12 mouse cellular contexts compared by ENCODE assay signal in genomic region chr1:87170458-87170857, GRCm38 (mm10). TPM values are rescaled to one million over a fixed set of nuclear protein-coding genes. Genes with fewer than 3 reads are reported as not detected.
DNase-seq lines count a peak whose midpoint lies in the region; ATAC-seq and TF ChIP-seq lines count a peak whose summit lies in the region.
"Had no signal": no experiment of that assay in that cellular context is flagged by ENCODE, and none has a peak within 500 bp of the region (broad histone marks: within the 10 kb centered on the region; RNA-seq: fewer than 3 reads in every experiment).

No protein-coding gene starts in this region.

- ATAC-seq in forebrain, embryonic 14.5 days, result no peak
- ATAC-seq in lung, embryonic 14.5 days (ENCODE audit: insufficient read depth), result no peak
- ATAC-seq in stomach, postnatal 0 days (ENCODE audit: low FRiP score, low TSS enrichment), result 0 out of 2 replicates have a peak, but pooled peaks have one; percentile 14

- no peak for TF ChIP-seq CTCF in lung, embryonic 14.5 days (IDR thresholded peaks at IDR 0.05; ENCODE audit: low read depth)
- TF ChIP-seq CTCF in stomach, postnatal 0 days (IDR thresholded peaks at IDR 0.05; ENCODE audit: low read depth), result no peak

- peak overlapping the region; percentile 26 for H3K4me3 ChIP-seq in forebrain, embryonic 10.5 days
- no peak overlapping the region for H3K4me3 ChIP-seq in forebrain, embryonic 14.5 days (ENCODE audit: low read depth, low read length)
- H3K4me3 ChIP-seq in lung, embryonic 14.5 days (ENCODE audit: low read depth, low read length), result no peak overlapping the region
- peak overlapping the region; percentile 28 for H3K4me3 ChIP-seq in midbrain, embryonic 10.5 days
- H3K4me3 ChIP-seq in stomach, postnatal 0 days (ENCODE audit: low read depth, low read length), result no peak overlapping the region
- H3K4me3 ChIP-seq: liver, embryonic 13.5 days; megakaryocyte, embryonic 14.5 days had no signal

- peaks cover 98% of the 10 kb centered on the region for H3K27me3 ChIP-seq in forebrain, embryonic 10.5 days (ENCODE audit: poor library complexity, severe bottlenecking)
- no peaks in the 10 kb centered on the region for H3K27me3 ChIP-seq in forebrain, embryonic 14.5 days (replicated peaks; ENCODE audit: control insufficient read depth, insufficient read depth, low read length)
- peaks cover 21% of the 10 kb centered on the region for H3K27me3 ChIP-seq in lung, embryonic 14.5 days (ENCODE audit: insufficient read depth, low read length)
- peaks cover 90% of the 10 kb centered on the region for H3K27me3 ChIP-seq in midbrain, embryonic 10.5 days (ENCODE audit: low read depth, poor library complexity, severe bottlenecking)
- H3K27me3 ChIP-seq in stomach, postnatal 0 days (ENCODE audit: control insufficient read depth, insufficient read depth, low read length), result no peaks in the 10 kb centered on the region

- no peak overlapping the region for H3K9ac ChIP-seq in forebrain, embryonic 14.5 days (ENCODE audit: low read length)
- 0 out of 2 replicates have a peak overlapping the region, but pooled peaks have one; percentile 3 for H3K9ac ChIP-seq in lung, embryonic 14.5 days
- no peak overlapping the region; the same call in 1 of the 2 replicates for H3K9ac ChIP-seq in stomach, postnatal 0 days (ENCODE audit: low read length)
- H3K9ac ChIP-seq: liver, embryonic 13.5 days had no signal

- H3K4me1 ChIP-seq in forebrain, embryonic 10.5 days, result peaks cover 37% of the 10 kb centered on the region
- peaks cover 11% of the 10 kb centered on the region for H3K4me1 ChIP-seq in forebrain, embryonic 14.5 days (ENCODE audit: control insufficient read depth, insufficient read depth, low read length)
- H3K4me1 ChIP-seq in lung, embryonic 14.5 days (ENCODE audit: insufficient read depth), result no peaks in the 10 kb centered on the region
- peaks cover 63% of the 10 kb centered on the region for H3K4me1 ChIP-seq in midbrain, embryonic 10.5 days
- no peaks in the 10 kb centered on the region for H3K4me1 ChIP-seq in stomach, postnatal 0 days (replicated peaks; ENCODE audit: control insufficient read depth, insufficient read depth)

- H3K27ac ChIP-seq in forebrain, embryonic 10.5 days, result 0 out of 2 replicates have a peak overlapping the region, but pooled peaks have one; percentile 15
- no peak overlapping the region for H3K27ac ChIP-seq in forebrain, embryonic 14.5 days (ENCODE audit: low read depth, low read length)
- H3K27ac ChIP-seq in lung, embryonic 14.5 days (ENCODE audit: low read depth), result no peak overlapping the region
- H3K27ac ChIP-seq in midbrain, embryonic 10.5 days (replicated peaks), result peak overlapping the region; percentile 28; the same call in 1 of the 2 replicates
- H3K27ac ChIP-seq in stomach, postnatal 0 days (replicated peaks), result no peak overlapping the region
- H3K27ac ChIP-seq: liver, embryonic 13.5 days had no signal

- 9% methylated on average over 19 of the region's 19 CpGs for WGBS in forebrain, embryonic 10.5 days
- WGBS in forebrain, embryonic 14.5 days, result 11% methylated on average over 18 of the region's 19 CpGs
- WGBS in lung, embryonic 14.5 days, result 11% methylated on average over 18 of the region's 19 CpGs
- 21% methylated on average over 19 of the region's 19 CpGs for WGBS in midbrain, embryonic 10.5 days
- 13% methylated on average over 18 of the region's 19 CpGs for WGBS in stomach, postnatal 0 days

- no peaks in the 10 kb centered on the region for H3K9me3 ChIP-seq in forebrain, embryonic 10.5 days
- no peaks in the 10 kb centered on the region for H3K9me3 ChIP-seq in forebrain, embryonic 14.5 days (replicated peaks; ENCODE audit: control insufficient read depth, low read length)
- H3K9me3 ChIP-seq in lung, embryonic 14.5 days (ENCODE audit: low read depth, low read length), result no peaks in the 10 kb centered on the region
- no peaks in the 10 kb centered on the region for H3K9me3 ChIP-seq in midbrain, embryonic 10.5 days (replicated peaks)
- H3K9me3 ChIP-seq in stomach, postnatal 0 days (ENCODE audit: control insufficient read depth, low read length), result no peaks in the 10 kb centered on the region
- H3K9me3 ChIP-seq: G1E; liver, embryonic 13.5 days had no signal

- no peak for DNase-seq in forebrain, embryonic 10.5 days (ENCODE audit: extremely low spot score, low spot score)
- no peak for DNase-seq in forebrain, embryonic 14.5 days (ENCODE audit: low spot score)
- DNase-seq in lung, embryonic 14.5 days, result no peak
- no peak for DNase-seq in lung, postnatal 10 days
- DNase-seq in midbrain, embryonic 10.5 days (ENCODE audit: low spot score), result peak; percentile 27
- no peak for DNase-seq in stomach, postnatal 0 days (ENCODE audit: low spot score)
- no peak for DNase-seq in right cerebral cortex, postnatal 4 days
- no peak for DNase-seq in T-cell, adult 2 months (ENCODE audit: low spot score)
- DNase-seq: liver, embryonic 13.5 days; thymus, postnatal 36 days had no signal

- no peaks in the 10 kb centered on the region for H3K36me3 ChIP-seq in forebrain, embryonic 10.5 days (replicated peaks)
- no peaks in the 10 kb centered on the region for H3K36me3 ChIP-seq in forebrain, embryonic 14.5 days (ENCODE audit: control insufficient read depth, insufficient read depth, low read length)
- H3K36me3 ChIP-seq in lung, embryonic 14.5 days (ENCODE audit: insufficient read depth), result no peaks in the 10 kb centered on the region
- no peaks in the 10 kb centered on the region for H3K36me3 ChIP-seq in midbrain, embryonic 10.5 days
- H3K36me3 ChIP-seq in stomach, postnatal 0 days (ENCODE audit: control insufficient read depth, insufficient read depth, low read length), result no peaks in the 10 kb centered on the region
- H3K36me3 ChIP-seq: G1E; liver, embryonic 13.5 days had no signal

- no peak overlapping the region for H3K4me2 ChIP-seq in forebrain, embryonic 14.5 days (ENCODE audit: low read length)
- H3K4me2 ChIP-seq in lung, embryonic 14.5 days, result peak overlapping the region; percentile 31; the same call in 1 of the 2 replicates
- no peak overlapping the region for H3K4me2 ChIP-seq in stomach, postnatal 0 days (replicated peaks; ENCODE audit: low read depth)
- H3K4me2 ChIP-seq: liver, embryonic 13.5 days had no signal

- no peak for TF ChIP-seq EP300 in stomach, postnatal 0 days (optimal IDR thresholded peaks at IDR 0.05)

RNA-seq across cellular contexts. Expression of gene Prss56, which starts 12.7 kb away (rescaled TPM):
- polyA plus RNA-seq in forebrain, embryonic 10.5 days (2016; fragmentation: Nextera tagmentation; extraction: Ambion mirVana), result not detected in 2 replicates
- 0.58 and 1.1 TPM in 2 replicates for polyA plus RNA-seq in forebrain, embryonic 14.5 days (2014; fragmentation: Nextera tagmentation; extraction: Ambion mirVana)
- not detected in 2 replicates for polyA plus RNA-seq in lung, embryonic 14.5 days (2014; fragmentation: Nextera tagmentation; extraction: Ambion mirVana)
- 0.05 TPM in 1 of 2 replicates, not detected in the other for polyA plus RNA-seq in midbrain, embryonic 10.5 days (2016; fragmentation: Nextera tagmentation; extraction: Ambion mirVana)
- polyA plus RNA-seq in stomach, postnatal 0 days (2015; fragmentation: Nextera tagmentation; extraction: Ambion mirVana), result 0.04 TPM in 1 of 2 replicates, not detected in the other
- polyA plus RNA-seq: G1E; liver, embryonic 13.5 days had no signal

RNA-seq across cellular contexts. Expression of gene Ecel1, which starts 14.1 kb away (rescaled TPM):
- polyA plus RNA-seq in forebrain, embryonic 10.5 days (2016; fragmentation: Nextera tagmentation; extraction: Ambion mirVana), result 1.1 and 1.2 TPM in 2 replicates
- 18.1 and 18.4 TPM in 2 replicates for polyA plus RNA-seq in forebrain, embryonic 14.5 days (2014; fragmentation: Nextera tagmentation; extraction: Ambion mirVana)
- 0.26 and 0.61 TPM in 2 replicates for polyA plus RNA-seq in lung, embryonic 14.5 days (2014; fragmentation: Nextera tagmentation; extraction: Ambion mirVana)
- 3.7 and 5.0 TPM in 2 replicates for polyA plus RNA-seq in midbrain, embryonic 10.5 days (2016; fragmentation: Nextera tagmentation; extraction: Ambion mirVana)
- 2.2 and 2.3 TPM in 2 replicates for polyA plus RNA-seq in stomach, postnatal 0 days (2015; fragmentation: Nextera tagmentation; extraction: Ambion mirVana)
- polyA plus RNA-seq: G1E; liver, embryonic 13.5 days had no signal

RNA-seq across cellular contexts. Expression of gene Chrnd, which starts 19.9 kb away (rescaled TPM):
- not detected in 2 replicates for polyA plus RNA-seq in forebrain, embryonic 10.5 days (2016; fragmentation: Nextera tagmentation; extraction: Ambion mirVana)
- polyA plus RNA-seq in forebrain, embryonic 14.5 days (2014; fragmentation: Nextera tagmentation; extraction: Ambion mirVana), result not detected in 2 replicates
- polyA plus RNA-seq in lung, embryonic 14.5 days (2014; fragmentation: Nextera tagmentation; extraction: Ambion mirVana), result not detected in 2 replicates
- not detected in 2 replicates for polyA plus RNA-seq in midbrain, embryonic 10.5 days (2016; fragmentation: Nextera tagmentation; extraction: Ambion mirVana)
- polyA plus RNA-seq in stomach, postnatal 0 days (2015; fragmentation: Nextera tagmentation; extraction: Ambion mirVana), result 0.04 and 0.08 TPM in 2 replicates
- polyA plus RNA-seq: G1E had no signal

RNA-seq across cellular contexts. Expression of gene Chrng, which starts 34.0 kb away (rescaled TPM):
- polyA plus RNA-seq in forebrain, embryonic 10.5 days (2016; fragmentation: Nextera tagmentation; extraction: Ambion mirVana), result 0.36 TPM in 1 of 2 replicates, not detected in the other
- not detected in 2 replicates for polyA plus RNA-seq in forebrain, embryonic 14.5 days (2014; fragmentation: Nextera tagmentation; extraction: Ambion mirVana)
- not detected in 2 replicates for polyA plus RNA-seq in lung, embryonic 14.5 days (2014; fragmentation: Nextera tagmentation; extraction: Ambion mirVana)
- polyA plus RNA-seq in midbrain, embryonic 10.5 days (2016; fragmentation: Nextera tagmentation; extraction: Ambion mirVana), result 0.12 TPM in 1 of 2 replicates, not detected in the other
- polyA plus RNA-seq in stomach, postnatal 0 days (2015; fragmentation: Nextera tagmentation; extraction: Ambion mirVana), result 0.36 and 0.38 TPM in 2 replicates
- polyA plus RNA-seq: G1E had no signal

RNA-seq across cellular contexts. Expression of gene Eif4e2, which starts 43.3 kb away (rescaled TPM):
- polyA plus RNA-seq in forebrain, embryonic 10.5 days (2016; fragmentation: Nextera tagmentation; extraction: Ambion mirVana), result 162 and 168 TPM in 2 replicates
- 56.6 and 61.9 TPM in 2 replicates for polyA plus RNA-seq in forebrain, embryonic 14.5 days (2014; fragmentation: Nextera tagmentation; extraction: Ambion mirVana)
- polyA plus RNA-seq in lung, embryonic 14.5 days (2014; fragmentation: Nextera tagmentation; extraction: Ambion mirVana), result 160 and 164 TPM in 2 replicates
- polyA plus RNA-seq in midbrain, embryonic 10.5 days (2016; fragmentation: Nextera tagmentation; extraction: Ambion mirVana), result 172 and 173 TPM in 2 replicates
- 128 and 135 TPM in 2 replicates for polyA plus RNA-seq in stomach, postnatal 0 days (2015; fragmentation: Nextera tagmentation; extraction: Ambion mirVana)

Comparison
In these comparisons a context has a peak if more than half of its experiments do, and no peak if none do; other contexts are left out.
1. H3K27ac ChIP-seq: peak in forebrain, embryonic 10.5 days (single experiment) and midbrain, embryonic 10.5 days (single experiment); none in forebrain, embryonic 14.5 days (single experiment), lung, embryonic 14.5 days (single experiment) and stomach, postnatal 0 days (single experiment).
2. H3K4me3 ChIP-seq: peak in forebrain, embryonic 10.5 days (single experiment) and midbrain, embryonic 10.5 days (single experiment); none in forebrain, embryonic 14.5 days (single experiment), lung, embryonic 14.5 days (single experiment) and stomach, postnatal 0 days (single experiment).